Mouse (Mus musculus): ENCODE results near the gene Slc41a1. TPM values are rescaled to one million over a fixed set of nuclear protein-coding genes. Genes with fewer than 3 reads are reported as not detected.

The Slc41a1 gene
- polyA plus RNA-seq, 1 experiment from 2014 or later, result 3.8 TPM

DNA sequence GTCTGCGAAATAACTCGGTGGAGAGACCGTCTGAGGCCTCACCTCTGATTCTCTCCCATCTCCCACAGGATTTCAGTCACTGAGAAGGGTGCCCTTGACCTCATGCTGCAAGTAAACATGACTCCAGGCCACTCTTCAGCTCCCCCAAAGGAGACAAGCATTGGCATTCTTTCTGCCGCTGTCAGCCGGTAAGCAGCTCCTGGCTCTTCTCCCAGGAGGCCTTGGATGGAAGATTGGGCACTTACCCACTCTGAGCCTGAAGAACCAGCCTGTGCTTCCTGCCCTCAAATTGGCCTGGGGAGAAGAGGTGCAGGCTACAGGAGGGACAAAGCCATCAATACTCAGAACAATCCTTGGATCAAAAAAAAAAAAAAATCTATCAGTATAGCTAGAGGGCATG is 24.6 kb upstream of the Slc41a1 start:
- Histone ChIP-seq H3K27me3 (replicated peaks; ENCODE audit: control insufficient read depth, insufficient read depth, low read length) (no peaks in the 10 kb centered on the region), H3K4me1 (replicated peaks; ENCODE audit: control insufficient read depth, insufficient read depth, low read length) (no peaks in the 10 kb centered on the region), H3K4me3 (ENCODE audit: low read depth, low read length) (no peak overlapping the region), H3K9me3 (ENCODE audit: control insufficient read depth) (no peaks in the 10 kb centered on the region), H3K27ac (ENCODE audit: low read depth, low read length) (no peak overlapping the region), H3K36me3 (ENCODE audit: control insufficient read depth, insufficient read depth) (0 out of 2 replicates have a peak, but pooled peaks cover 4% of the 10 kb centered on the region), H3K4me2 (replicated peaks; ENCODE audit: low read depth) (no peak overlapping the region), H3K9ac (ENCODE audit: low read depth, low read length) (no peak overlapping the region)
- WGBS, result 81% methylated on average over 5 of the region's 5 CpGs
- no peak for TF ChIP-seq CTCF (IDR thresholded peaks at IDR 0.05; ENCODE audit: low read depth)
- ATAC-seq, result no peak

DNA sequence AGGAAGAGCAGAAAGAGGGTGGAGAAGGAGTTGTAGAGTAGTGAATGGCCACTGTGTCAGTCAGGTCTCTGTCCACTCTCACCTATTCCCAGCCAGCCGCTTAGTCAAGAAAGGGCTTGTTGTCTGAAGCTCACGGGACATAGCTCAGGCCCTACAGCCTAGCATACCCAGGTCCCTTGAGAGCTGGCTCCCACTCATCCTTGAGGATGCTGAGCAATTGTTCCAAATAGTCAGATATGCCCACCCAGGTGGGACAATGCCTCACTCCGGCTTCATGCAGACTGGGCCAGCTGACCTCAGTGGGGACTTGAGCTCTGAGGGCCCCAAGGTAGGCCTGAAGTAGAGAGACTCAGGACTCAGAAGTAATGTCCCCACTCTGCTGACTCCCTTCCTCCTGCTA is 23.1 kb upstream of the Slc41a1 start:
- no peak for ATAC-seq
- no peak overlapping the region for H3K9ac ChIP-seq (ENCODE audit: low read depth, low read length)
- H3K4me3 ChIP-seq (ENCODE audit: low read depth, low read length), result no peak overlapping the region
- no peaks in the 10 kb centered on the region for H3K4me1 ChIP-seq (replicated peaks; ENCODE audit: control insufficient read depth, insufficient read depth, low read length)
- no peaks in the 10 kb centered on the region for H3K27me3 ChIP-seq (replicated peaks; ENCODE audit: control insufficient read depth, insufficient read depth, low read length)
- H3K9me3 ChIP-seq (ENCODE audit: control insufficient read depth), result no peaks in the 10 kb centered on the region
- no peak overlapping the region for H3K27ac ChIP-seq (ENCODE audit: low read depth, low read length)
- no peak for TF ChIP-seq CTCF (IDR thresholded peaks at IDR 0.05; ENCODE audit: low read depth)
- 98% methylated on average over 3 of the region's 3 CpGs for WGBS
- H3K4me2 ChIP-seq (replicated peaks; ENCODE audit: low read depth), result no peak overlapping the region
- 0 out of 2 replicates have a peak, but pooled peaks cover 4% of the 10 kb centered on the region for H3K36me3 ChIP-seq (ENCODE audit: control insufficient read depth, insufficient read depth)

DNA sequence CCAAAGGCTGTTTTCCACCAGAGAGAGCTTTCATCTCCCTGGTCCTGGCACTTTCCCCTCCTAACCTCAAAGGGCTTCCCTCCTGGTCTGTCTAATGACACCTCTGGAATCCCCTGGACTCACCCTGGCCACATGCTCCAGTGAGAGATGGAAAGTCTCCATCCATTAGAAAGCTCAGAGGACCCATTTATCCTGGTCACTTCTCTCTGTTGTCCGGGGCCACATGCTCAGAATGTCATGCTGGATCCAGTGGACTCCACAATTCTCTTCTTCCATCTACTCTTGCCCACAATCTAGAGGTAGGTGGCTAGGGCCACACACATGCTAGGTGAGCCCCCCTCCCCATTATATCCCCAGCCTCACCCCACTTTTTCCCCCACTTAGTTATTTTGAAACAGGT is 18.3 kb upstream of the Slc41a1 start:
- no peaks in the 10 kb centered on the region for H3K9me3 ChIP-seq (ENCODE audit: control insufficient read depth)
- no peaks in the 10 kb centered on the region for H3K4me1 ChIP-seq (replicated peaks; ENCODE audit: control insufficient read depth, insufficient read depth, low read length)
- H3K36me3 ChIP-seq (ENCODE audit: control insufficient read depth, insufficient read depth), result no peaks in the 10 kb centered on the region
- H3K4me2 ChIP-seq (replicated peaks; ENCODE audit: low read depth), result no peak overlapping the region
- no peak overlapping the region for H3K27ac ChIP-seq (ENCODE audit: low read depth, low read length)
- 73% methylated on average over 1 of the region's 1 CpGs for WGBS
- TF ChIP-seq CTCF (IDR thresholded peaks at IDR 0.05; ENCODE audit: low read depth), result no peak
- no peak overlapping the region for H3K9ac ChIP-seq (ENCODE audit: low read depth, low read length)
- H3K27me3 ChIP-seq (replicated peaks; ENCODE audit: control insufficient read depth, insufficient read depth, low read length), result no peaks in the 10 kb centered on the region
- H3K4me3 ChIP-seq (ENCODE audit: low read depth, low read length), result no peak overlapping the region
- no peak for ATAC-seq

DNA sequence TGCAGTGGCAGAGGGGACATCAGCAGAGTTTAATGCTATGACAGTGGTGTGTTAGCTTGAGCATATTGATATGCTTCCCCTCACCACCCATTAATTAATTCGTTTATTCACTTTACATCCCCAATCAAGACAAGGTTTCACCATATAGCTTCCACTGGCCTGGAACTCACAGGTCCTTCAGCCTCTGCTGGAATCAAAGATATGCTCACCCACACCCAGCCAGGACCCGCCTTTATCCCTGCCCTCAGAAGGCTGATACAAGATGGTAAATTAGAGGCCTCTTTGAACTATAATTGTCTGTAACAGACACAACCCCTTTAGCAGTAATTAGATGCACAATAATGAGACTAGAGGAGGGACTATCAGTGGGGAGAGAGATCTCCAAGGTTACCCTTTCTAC is 17.6 kb upstream of the Slc41a1 start:
- 65% methylated on average over 2 of the region's 2 CpGs for WGBS
- Histone ChIP-seq H3K4me2 (replicated peaks; ENCODE audit: low read depth) (no peak overlapping the region), H3K27me3 (replicated peaks; ENCODE audit: control insufficient read depth, insufficient read depth, low read length) (no peaks in the 10 kb centered on the region), H3K9me3 (ENCODE audit: control insufficient read depth) (no peaks in the 10 kb centered on the region), H3K36me3 (ENCODE audit: control insufficient read depth, insufficient read depth) (no peaks in the 10 kb centered on the region), H3K4me1 (replicated peaks; ENCODE audit: control insufficient read depth, insufficient read depth, low read length) (no peaks in the 10 kb centered on the region), H3K4me3 (ENCODE audit: low read depth, low read length) (no peak overlapping the region), H3K27ac (ENCODE audit: low read depth, low read length) (no peak overlapping the region), H3K9ac (ENCODE audit: low read depth, low read length) (no peak overlapping the region)
- no peak for ATAC-seq
- no peak for TF ChIP-seq CTCF (IDR thresholded peaks at IDR 0.05; ENCODE audit: low read depth)

DNA sequence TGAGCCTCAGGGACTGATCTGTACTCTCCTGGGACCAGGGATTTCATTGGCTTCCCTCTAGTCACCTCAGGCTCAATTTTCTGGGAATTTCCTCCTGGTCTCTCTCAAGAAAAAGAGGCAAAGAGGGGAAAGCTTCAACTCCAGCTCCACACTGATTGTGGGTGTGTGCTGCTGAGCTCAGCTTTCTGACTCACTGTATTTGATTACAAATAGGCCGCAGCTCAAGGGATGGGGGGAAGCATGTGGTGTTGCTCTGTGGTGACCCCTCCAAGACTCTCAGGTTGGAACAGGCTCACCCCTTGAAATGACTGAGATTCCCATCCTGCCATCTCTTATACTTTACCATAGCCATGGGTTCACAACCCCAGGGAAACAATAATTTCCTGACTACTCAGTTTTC is 15.9 kb upstream of the Slc41a1 start:
- no peaks in the 10 kb centered on the region for H3K4me1 ChIP-seq (replicated peaks; ENCODE audit: control insufficient read depth, insufficient read depth, low read length)
- H3K4me2 ChIP-seq (replicated peaks; ENCODE audit: low read depth), result no peak overlapping the region
- no peaks in the 10 kb centered on the region for H3K27me3 ChIP-seq (replicated peaks; ENCODE audit: control insufficient read depth, insufficient read depth, low read length)
- no peaks in the 10 kb centered on the region for H3K36me3 ChIP-seq (ENCODE audit: control insufficient read depth, insufficient read depth)
- no peak overlapping the region for H3K4me3 ChIP-seq (ENCODE audit: low read depth, low read length)
- TF ChIP-seq CTCF (IDR thresholded peaks at IDR 0.05; ENCODE audit: low read depth), result no peak
- H3K9ac ChIP-seq (ENCODE audit: low read depth, low read length), result no peak overlapping the region
- no peak for ATAC-seq
- WGBS, result 79% methylated on average over 1 of the region's 1 CpGs
- no peak overlapping the region for H3K27ac ChIP-seq (ENCODE audit: low read depth, low read length)
- H3K9me3 ChIP-seq (ENCODE audit: control insufficient read depth), result no peaks in the 10 kb centered on the region

DNA sequence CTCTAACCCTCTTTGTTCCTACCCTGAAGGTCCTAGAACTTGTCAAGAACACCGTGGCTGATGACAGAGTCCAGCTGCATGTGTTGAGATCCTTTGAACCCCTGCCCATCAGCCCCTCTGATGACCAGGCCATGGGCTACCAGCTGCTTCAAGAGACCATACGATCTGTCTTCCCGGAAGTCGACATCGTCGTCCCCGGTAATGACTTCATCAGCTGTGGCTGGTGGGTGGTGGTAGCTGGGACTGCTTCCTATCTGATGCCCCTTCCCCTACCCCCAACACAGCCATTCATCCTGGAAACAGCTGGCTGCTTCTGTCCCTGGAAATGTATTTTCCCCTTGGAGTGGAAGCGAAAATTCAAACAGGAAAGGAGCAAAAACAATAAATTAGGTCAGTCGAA is 15.3 kb upstream of the Slc41a1 start:
- Histone ChIP-seq H3K27me3 (replicated peaks; ENCODE audit: control insufficient read depth, insufficient read depth, low read length) (no peaks in the 10 kb centered on the region), H3K4me2 (replicated peaks; ENCODE audit: low read depth) (no peak overlapping the region), H3K9me3 (ENCODE audit: control insufficient read depth) (no peaks in the 10 kb centered on the region), H3K36me3 (ENCODE audit: control insufficient read depth, insufficient read depth) (no peaks in the 10 kb centered on the region), H3K27ac (ENCODE audit: low read depth, low read length) (no peak overlapping the region), H3K4me1 (replicated peaks; ENCODE audit: control insufficient read depth, insufficient read depth, low read length) (no peaks in the 10 kb centered on the region), H3K9ac (ENCODE audit: low read depth, low read length) (no peak overlapping the region), H3K4me3 (ENCODE audit: low read depth, low read length) (no peak overlapping the region)
- no peak for TF ChIP-seq CTCF (IDR thresholded peaks at IDR 0.05; ENCODE audit: low read depth)
- no peak for ATAC-seq
- WGBS, result 64% methylated on average over 9 of the region's 9 CpGs

DNA sequence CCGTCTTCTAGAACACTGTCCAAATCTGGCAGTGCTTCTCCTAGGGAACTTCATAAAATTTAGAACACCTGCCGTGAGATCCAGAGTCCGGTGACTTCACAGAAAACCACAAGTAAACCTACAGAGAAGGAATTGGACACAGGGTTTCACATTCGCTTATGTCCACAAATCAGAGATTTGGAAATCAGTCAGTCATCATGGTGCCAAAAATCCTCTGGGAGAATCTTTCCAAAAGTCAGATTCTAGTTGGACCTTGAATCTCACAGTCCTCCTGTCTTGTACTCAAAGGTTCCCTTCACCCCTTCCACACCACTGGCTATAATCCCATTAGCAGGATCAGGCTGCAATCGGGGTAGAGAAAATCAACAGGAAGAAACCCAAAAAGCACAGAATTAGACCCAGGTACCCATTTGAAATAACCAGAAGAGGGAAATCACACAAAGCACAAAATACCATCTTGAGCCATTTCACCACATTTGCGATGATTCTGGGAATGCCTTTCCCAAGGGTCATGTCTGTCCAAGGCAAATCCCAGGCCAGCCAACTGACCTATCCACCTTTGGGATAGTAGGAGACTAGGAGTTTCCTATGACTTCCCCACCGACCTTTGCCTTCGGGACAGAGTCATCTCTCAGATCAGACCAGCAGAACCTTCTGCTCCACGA is 14.5 kb upstream of the Slc41a1 start:
- H3K27me3 ChIP-seq (replicated peaks; ENCODE audit: control insufficient read depth, insufficient read depth, low read length), result no peaks in the 10 kb centered on the region
- TF ChIP-seq CTCF (IDR thresholded peaks at IDR 0.05; ENCODE audit: low read depth), result no peak
- no peaks in the 10 kb centered on the region for H3K4me1 ChIP-seq (replicated peaks; ENCODE audit: control insufficient read depth, insufficient read depth, low read length)
- H3K4me3 ChIP-seq (ENCODE audit: low read depth, low read length), result no peak overlapping the region
- H3K9ac ChIP-seq (ENCODE audit: low read depth, low read length), result no peak overlapping the region
- H3K4me2 ChIP-seq (replicated peaks; ENCODE audit: low read depth), result no peak overlapping the region
- H3K36me3 ChIP-seq (ENCODE audit: control insufficient read depth, insufficient read depth), result no peaks in the 10 kb centered on the region
- no peak for ATAC-seq
- H3K27ac ChIP-seq (ENCODE audit: low read depth, low read length), result no peak overlapping the region
- 90% methylated on average over 9 of the region's 9 CpGs for WGBS
- no peaks in the 10 kb centered on the region for H3K9me3 ChIP-seq (ENCODE audit: control insufficient read depth)
